Mouse (Mus musculus) brain, embryonic 18.5 days (tissue): Measurements from ENCODE around the gene Nlk.
"Not testable (repeated sequence)": the region's sequence is repeated elsewhere in the genome, so short reads cannot be mapped to it uniquely, and the experiment has no call there.

Experiments
- DNase-seq: peaks from one replicate; pipeline ENCODE4 v3.0.0-alpha.2; 2012; ENCODE audit warnings: low read depth, low spot score

Nlk gene

GRCm38 (mm10) chr11:78547718-78548460, 149.3 kb downstream of the Nlk start:
- no peak for DNase-seq

- DNase-seq, result no peak
Observed at GRCm38 (mm10) chr11:78545181-78545580, 152.0 kb downstream of the Nlk start.

GRCm38 (mm10) chr11:78544449-78545111, 152.6 kb downstream of the Nlk start:
- DNase-seq, result no peak

- no peak for DNase-seq
Observed at GRCm38 (mm10) chr11:78540358-78540757, 156.8 kb downstream of the Nlk start.

- DNase-seq, result no peak
Observed at GRCm38 (mm10) chr11:78536690-78537084, 160.5 kb downstream of the Nlk start.

- DNase-seq, result peak; percentile 99
Observed at GRCm38 (mm10) chr11:78536080-78536689, 161.0 kb downstream of the Nlk start, which contains the start of the genes Tnfaip1 and Ift20. Gene Tnfaip1 (minus strand): TSS chr11:78536332. Gene Ift20 (plus strand): TSS chr11:78536361.

GRCm38 (mm10) chr11:78535376-78536079, 161.6 kb downstream of the Nlk start:
- DNase-seq, result no peak

- DNase-seq, result no peak
Observed at GRCm38 (mm10) chr11:78534516-78534915, 162.7 kb downstream of the Nlk start.

- DNase-seq, result not testable (repeated sequence)
Observed at GRCm38 (mm10) chr11:78531515-78531914, 165.7 kb downstream of the Nlk start.

- DNase-seq, result no peak
Observed at GRCm38 (mm10) chr11:78531046-78531445, 166.1 kb downstream of the Nlk start.

GRCm38 (mm10) chr11:78530001-78530400, 167.2 kb downstream of the Nlk start:
- no peak for DNase-seq

- DNase-seq, result no peak
Observed at GRCm38 (mm10) chr11:78528714-78529113, 168.5 kb downstream of the Nlk start.

- no peak for DNase-seq
Observed at GRCm38 (mm10) chr11:78524838-78525237, 172.3 kb downstream of the Nlk start.

GRCm38 (mm10) chr11:78523241-78523955, 173.8 kb downstream of the Nlk start:
- no peak for DNase-seq

GRCm38 (mm10) chr11:78522481-78522997, 174.6 kb downstream of the Nlk start:
- no peak for DNase-seq

GRCm38 (mm10) chr11:78521880-78522279, 175.3 kb downstream of the Nlk start:
- no peak for DNase-seq

- no peak for DNase-seq
Observed at GRCm38 (mm10) chr11:78518931-78519330, 178.2 kb downstream of the Nlk start.
